Mouse (Mus musculus): Measurements from ENCODE around the gene Tuba4a. TPM values are rescaled to one million over a fixed set of nuclear protein-coding genes. Genes with fewer than 3 reads are reported as not detected.
A peak's percentile ranks its signal among the peaks of the same experiment; 100 is the strongest.

Gene Tuba4a
- total RNA-seq (2022): 1,000 to 10,000 TPM in 1 of 4 experiments, 100 to 1,000 TPM in 3; 786 to 1,317 (median 908) TPM

DNA sequence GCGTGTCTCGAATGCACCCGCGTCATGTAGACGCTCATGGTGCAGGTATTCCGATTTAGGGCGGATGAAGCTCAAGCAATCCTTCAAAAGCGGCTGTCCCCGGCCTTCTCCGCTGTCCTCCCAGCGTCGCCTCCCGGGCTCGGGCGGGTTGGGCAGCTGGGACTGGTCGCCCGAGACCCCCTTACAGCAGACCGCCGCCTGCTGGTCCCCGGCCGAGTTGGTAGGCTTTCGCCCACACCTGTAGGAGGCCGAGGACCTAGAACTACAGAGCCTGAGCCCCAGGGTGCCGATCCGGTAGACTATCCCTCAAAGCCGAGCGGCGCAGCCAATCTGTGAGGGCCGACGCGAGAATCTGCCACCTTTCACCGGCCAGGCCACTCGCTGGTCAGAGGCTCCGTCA lies at the start of gene Tuba4a:
Gene Tuba4a, minus strand, starts transcription at position 335 of the 400 bp plus-strand sequence.
- DNase-seq (ENCODE audit: low spot score): no peak

DNA sequence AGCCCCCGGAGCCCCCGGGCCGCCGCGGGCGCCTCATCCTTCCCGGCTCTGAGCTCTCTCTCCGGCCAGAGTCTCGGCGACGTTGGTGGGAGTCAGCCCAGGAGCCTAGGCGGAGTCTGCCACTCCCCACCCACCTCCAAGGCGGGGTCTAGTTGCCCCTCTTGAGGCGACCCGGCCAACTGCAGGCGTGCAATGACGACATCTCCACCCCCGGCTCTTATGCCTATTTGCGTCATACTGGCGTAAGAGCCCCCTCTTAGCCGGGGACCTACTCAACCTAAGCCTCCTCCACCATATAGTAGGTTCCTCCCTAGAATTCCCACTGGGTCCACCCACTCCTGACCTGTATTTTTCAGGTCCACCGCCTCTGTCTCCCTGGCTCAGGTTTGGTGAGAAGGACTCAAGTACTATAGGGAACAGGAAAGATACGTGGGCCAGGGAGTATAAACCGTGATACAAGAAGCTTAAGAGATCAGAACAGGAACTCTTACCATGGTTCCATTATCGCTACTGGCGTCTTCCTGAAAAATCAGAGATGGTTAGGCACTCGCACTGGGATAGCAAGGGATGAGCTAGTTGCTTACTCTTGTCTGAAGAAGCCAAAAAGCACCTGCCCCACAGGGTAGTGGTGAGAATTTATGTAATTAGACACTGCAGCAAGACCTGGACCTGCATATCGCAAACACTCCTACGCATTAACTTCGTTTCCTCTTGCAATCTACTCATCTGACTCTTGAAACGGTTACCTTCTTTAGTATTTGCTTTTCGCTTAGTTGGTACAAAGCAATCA lies 44.6 kb upstream of the Tuba4a start, which contains the start of gene Ptprn:
Gene Ptprn, minus strand, starts transcription at position 412 of the 790 bp plus-strand sequence.
- DNase-seq (ENCODE audit: low spot score): no peak

DNA sequence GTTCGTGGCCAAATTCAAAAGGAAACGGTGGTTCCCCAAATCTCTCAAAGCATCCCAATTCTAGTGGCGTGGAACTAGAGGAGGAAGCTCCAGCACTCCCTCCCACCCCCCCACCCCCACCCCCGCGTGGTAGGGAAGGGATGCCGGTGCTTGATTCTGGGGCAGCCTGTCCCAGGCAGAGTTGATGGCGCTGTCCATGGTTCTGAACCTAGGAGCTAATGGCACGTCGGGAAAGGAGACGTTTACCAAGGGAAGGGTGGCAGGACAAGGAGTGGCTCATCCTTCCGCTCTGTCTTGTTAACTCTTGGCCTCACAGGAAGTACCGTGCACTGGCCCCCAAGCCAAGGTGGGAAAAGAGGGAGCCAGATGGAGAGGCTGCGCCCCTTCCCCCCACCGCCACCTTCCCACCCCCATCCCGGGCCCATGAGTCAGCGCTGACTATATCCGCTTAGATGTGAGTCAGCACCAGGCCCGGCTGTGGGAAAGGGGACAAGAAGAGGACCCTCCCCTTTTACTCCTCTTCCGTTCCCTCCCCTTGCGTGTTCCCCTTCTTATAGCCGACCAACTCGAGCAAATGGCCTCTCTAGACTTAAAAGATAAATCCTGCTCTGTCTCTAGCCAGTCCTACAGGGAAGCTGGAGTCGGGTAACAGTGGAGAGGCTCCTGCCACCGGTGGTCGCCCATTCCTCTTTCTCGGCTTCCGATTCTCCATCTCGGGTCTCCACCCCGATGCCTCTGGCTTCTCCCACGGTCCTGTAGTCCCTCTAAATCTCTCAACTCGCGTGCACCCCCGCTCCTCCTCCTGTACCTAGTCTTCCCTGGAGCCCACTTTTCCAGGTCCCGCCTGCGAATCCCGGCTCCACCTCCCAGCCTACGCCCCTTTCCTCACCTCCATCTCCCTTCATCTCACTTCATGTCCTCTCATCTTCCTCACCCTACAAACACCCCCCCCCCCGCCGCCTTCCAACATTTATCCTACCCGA lies 43.6 kb upstream of the Tuba4a start:
- DNase-seq (ENCODE audit: low spot score): no peak

DNA sequence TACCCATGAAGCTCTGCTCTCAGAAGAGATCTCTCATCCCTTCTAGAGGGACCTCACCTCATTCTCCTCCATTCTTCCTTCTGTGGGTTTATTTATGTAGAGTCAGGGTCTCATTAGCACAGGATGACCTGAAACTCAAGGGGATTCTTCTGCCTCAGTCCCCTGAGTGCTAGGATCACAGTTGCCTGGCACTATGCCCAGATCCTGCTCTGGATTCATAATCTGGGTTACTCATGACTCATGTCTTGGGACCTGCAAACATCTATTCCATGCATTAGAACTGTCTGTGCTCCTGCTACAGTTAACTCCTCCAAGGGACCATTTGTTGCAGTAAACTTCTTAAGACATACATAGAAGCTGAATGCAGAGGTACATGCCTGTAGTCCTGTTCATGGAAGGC lies 41.6 kb upstream of the Tuba4a start:
- DNase-seq (ENCODE audit: low spot score): no peak

DNA sequence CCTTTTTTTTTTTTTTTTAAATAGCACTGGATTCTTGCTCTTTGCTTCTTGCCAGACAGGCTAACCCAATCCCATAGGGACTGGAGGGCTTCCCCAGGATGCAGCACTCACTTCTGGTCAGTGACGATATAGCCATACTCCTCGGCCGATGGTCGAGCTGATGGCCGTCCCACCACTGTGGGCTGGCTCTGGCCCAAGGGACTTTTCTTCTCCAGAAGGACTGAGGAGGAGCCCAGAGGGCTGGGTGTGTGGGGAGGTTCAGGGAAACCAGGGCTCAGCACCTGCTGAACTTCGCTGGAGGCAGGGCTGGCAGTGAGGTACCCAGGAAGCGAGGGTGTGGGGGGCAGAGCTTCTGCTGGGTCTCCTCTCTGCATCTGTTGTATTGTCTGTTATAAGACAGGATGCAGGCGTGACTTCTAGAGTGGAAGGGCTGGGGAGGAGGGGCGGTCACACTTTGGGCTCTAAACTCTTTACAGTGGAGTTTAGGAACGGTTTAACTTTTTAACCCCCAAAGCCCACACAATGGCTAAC lies 35.9 kb upstream of the Tuba4a start:
- no peak for DNase-seq (ENCODE audit: low spot score)

DNA sequence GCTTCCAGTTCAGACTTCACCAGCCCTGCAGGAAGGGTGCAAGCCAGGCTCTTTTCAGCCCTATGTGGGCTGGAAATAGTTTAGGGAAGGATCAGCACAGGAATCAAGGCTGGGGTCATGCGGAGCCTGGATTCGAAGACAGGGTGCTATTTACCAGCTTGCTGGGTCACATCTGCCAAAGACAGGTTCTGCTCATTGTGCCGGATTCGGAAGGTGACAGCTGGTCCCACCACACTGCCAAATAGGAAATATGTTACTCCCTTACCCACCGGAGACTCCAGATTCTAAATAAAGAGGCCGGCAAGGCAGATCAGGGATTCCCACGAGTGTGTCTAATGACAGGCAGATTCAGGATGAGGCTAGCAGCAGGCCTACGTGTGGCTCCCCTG lies 35.0 kb upstream of the Tuba4a start:
- DNase-seq (ENCODE audit: low spot score): no peak

DNA sequence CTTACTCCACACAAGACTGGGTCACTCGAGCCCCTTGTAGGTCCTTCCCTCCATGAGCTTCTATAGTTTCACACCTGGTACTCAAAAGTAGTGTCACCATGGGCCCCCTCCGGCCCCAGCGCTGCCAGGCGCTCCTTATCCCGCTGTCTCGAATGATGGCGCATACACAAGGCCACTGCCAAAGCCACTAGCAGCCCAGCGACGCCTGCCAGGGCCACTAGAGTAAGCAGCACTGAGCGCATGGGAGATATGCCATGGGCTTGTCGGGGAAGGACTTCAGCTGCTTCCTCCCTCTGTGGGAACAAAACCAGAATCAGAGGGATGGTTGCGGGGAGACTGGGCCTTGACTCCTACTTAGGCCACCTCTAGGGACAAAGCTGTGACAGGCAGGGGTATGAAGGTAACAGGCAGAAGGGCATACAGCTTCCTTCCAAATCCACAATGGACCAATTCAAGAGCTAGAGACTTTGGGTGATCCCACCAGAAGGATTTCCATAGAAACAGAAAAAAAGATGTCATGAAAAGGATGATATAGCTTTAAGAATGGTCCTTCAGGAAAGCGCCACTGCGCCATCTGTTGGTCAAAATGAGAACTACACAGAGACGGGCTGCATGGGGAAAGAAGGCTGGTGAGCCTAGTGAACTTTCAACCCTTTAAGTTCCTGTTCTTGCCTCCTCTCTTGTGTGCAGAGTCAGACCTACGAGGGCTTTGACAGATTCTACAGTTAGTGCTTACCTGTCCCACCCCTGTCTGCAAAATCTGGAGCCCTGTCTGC lies 34.4 kb upstream of the Tuba4a start:
- DNase-seq (ENCODE audit: low spot score): peak; percentile 77

DNA sequence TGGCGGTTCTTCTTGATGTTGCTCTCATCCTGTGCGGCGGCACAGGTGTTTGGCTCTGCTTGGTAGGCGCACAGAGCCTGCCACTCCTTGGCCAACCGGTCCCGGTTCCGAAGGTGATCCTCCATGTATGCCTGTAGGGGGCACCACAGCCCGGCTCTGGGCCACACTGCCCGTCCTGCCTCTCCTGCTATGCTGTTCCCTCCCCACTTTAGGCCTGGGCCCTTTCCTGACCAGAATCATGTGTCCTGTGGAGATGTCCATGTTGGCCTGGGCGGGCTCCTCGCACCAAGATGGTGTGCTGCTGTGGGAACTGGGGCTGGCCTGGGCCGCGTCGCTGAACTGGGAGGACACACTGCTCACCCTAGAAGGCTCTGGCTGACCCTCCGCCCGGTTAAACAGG lies 33.4 kb upstream of the Tuba4a start:
- DNase-seq (ENCODE audit: low spot score): no peak

DNA sequence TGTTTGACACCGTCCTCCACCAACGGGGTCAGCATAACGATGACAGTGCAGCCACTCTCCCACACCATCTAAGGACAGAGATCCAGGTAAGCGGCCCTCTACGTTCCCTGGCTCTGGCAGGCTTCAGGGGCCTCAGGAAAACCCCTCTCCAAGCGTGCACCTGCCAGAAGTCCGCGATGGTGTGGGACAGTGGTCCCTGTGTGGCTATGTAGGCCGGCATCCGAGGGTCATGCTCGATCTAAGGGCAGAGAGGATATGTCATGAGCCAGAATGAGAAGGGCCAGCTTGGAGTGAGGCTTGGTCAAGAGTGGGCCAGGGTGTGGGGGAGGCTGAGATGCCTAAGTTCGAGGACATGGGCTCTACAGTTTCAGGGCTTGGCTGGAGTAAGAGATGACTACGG lies 32.6 kb upstream of the Tuba4a start:
- no peak for DNase-seq (ENCODE audit: low spot score)

DNA sequence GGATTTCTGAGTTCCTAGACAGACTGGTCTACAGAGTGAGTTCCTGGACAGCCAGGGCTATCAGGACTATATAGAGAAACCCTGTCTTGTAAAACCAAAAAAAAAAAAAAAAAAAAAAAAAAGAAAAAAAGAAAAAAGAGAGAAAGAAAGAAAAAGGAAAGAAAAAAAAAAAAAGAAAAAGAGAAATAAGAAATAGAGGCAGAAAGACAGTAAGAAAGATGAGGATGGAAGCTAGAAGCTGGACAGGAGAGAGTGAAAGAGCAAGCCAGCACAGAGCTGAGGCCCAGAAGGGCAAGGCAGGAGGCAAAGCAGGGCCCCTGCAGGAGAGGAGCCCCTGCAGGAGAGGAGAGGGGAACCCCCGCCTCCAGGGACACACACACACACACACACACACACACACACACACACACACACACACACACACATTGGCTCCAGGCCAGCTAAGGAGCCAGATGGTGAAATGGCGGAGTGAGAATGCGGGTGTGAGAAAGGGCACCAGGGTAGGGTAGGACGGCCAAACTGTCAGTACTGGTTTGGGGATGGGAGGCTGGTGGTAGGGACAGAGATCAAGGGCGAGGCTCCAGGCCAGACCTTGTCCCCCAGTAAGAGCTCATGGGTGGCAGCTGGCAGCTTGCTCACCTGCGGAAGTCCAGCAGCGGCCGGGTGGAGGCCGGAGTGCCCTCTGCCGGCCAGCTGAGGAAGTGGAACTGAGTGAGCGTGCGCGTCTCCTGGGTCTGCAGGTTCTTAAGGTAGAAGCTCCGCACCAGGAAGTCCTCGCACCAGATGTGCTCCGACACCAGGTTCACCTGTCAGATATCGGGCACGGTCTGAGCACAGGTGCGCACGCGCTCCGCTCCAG lies 31.7 kb upstream of the Tuba4a start:
- DNase-seq (ENCODE audit: low spot score): peak; percentile 75

DNA sequence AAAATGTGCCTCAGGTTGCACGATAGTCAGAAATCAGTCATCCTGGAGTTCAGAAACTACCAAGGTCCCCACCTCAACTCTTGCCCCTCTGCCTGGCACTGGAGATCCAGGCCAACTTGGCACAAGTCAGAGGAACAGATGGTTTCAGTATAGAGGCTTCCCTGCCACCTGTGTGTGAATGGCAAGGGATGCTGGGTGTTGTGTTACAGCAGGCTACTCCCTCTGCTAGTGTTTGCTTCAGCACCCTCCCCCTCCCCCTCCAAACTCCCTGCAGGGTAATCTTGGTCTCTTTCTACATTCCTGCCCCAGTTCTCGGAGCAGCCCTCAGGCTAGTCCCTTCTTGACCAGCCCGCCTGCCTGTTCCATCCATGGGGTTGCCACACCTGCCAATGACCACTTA lies 30.8 kb upstream of the Tuba4a start:
- DNase-seq (ENCODE audit: low spot score): no peak

DNA sequence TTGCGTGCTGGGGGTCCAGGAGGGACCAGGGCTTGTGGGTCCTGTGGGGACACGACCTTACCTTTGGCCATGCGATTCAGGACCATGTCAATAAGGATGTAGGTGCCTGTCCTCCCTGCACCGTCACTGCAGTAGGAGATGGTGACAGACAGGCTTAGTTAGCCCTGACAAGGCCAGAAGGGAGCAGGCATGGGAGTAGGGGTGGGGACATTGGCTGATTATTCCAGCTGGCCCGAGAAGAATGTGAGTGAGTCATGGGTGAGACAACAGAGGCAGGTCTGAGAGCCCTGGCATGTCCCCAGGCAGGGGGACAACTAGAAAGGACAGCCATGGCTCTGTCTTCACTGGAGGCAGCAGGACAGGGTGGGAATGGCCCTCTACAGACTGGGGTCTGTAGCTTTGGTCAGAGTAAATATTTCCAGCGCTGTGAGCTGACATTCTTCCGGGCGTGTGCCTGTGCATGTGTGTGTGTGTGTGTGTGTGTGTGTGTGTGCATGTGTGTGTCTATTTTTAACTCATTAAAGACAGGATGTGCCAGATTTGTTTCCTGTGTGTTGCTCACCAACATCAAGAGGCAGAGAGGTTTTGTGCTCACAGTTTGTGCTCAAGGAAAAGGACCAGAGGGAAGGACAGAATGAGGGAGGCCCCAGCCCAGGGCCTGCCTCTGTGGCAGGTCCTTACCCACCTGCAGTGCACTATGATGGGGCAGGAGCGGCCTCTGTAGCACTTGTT lies 28.5 kb upstream of the Tuba4a start:
- DNase-seq (ENCODE audit: low spot score): peak; percentile 68

DNA sequence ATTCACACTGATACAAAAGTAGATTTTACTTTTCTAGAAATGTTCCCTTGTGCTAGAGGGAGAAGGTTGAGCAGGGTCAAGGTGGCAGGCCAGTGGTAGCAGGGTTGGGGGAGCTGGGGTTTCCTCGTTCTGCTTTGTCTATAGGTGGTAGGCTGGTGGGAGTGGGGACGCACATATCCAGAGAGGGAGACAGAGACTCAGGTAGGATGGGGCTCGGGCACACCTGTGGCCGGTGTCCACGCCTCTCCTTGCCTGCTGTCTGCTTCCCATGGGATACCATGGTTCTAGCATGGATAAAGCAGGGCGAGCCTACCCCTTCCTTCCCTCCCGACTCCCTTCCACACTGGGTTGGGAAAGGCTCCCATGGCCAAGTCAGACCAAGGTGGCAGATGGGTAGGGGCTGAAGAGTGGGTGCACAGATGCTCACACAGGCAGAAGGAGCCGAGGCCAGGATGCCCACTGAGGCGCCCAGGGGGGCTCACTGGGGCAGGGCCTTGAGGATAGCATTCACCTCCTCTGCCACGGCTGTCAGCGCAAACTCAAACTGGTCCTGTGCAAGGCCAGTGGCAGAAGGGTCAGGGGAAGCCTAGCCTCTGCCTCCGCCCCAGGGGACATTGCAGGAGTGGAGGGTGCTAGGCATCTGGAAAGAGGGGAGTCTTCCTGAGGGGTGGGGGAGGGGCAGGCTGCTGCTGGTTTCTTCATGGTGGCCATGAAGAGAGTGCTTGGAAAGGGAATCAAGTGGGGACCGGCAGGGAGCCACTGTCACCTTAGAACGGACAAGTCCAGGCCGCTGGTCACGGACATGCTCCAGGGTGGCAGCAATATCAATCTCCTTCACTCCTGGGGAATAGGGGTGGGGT lies 27.6 kb upstream of the Tuba4a start:
- no peak for DNase-seq (ENCODE audit: low spot score)

DNA sequence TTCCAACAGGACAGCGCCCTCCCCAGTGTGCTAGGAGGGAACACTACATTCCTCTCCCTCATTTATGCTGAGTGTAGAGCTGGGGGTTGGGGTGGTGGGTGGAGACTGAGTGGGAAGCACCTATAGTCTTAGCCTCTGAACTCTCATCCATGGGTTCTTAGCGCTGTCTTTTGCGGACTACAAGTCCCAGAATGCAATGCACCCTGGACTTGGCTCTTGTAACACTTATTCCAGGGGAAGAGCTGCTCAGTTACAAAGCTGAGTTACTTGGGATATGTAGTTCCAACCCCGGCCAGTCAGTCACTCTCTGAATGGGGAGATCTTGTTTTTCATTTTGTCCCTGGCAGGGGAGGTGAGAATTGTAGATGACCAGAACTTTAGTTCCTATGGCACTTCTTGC lies 25.2 kb upstream of the Tuba4a start:
- DNase-seq (ENCODE audit: low spot score): no peak

DNA sequence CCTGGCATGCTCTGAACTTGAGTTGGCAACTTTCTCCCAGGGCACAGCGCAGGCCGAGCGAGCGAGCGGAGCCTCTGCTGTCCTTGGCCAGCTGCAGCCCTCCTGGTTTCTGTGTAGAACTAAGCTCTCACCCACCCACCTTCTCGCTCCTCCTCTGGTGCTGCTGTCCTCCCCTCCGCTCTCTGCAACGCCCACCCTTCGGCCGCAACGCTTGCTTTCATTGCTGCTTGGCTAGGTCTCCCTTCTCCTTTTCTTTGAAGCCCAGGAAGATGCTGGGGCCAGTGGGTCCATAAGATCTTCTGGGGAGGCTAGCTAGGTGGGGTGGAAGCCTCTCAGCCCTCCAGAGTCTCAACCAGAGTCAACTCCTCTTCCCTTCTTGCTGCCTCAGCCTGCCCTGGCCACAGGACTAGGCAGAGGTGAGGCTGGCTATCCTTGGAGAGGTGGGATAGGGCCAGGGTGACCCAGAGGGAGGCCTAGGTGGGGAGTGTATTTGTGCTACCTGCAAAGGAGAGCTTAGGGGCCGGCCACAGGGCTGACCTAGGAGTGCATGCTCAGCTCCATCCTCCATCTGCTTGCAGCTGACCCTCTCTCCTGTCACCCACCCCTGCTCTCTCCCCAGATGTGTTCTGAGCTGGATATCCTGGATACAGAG lies 24.6 kb upstream of the Tuba4a start:
- no peak for DNase-seq (ENCODE audit: low spot score)

DNA sequence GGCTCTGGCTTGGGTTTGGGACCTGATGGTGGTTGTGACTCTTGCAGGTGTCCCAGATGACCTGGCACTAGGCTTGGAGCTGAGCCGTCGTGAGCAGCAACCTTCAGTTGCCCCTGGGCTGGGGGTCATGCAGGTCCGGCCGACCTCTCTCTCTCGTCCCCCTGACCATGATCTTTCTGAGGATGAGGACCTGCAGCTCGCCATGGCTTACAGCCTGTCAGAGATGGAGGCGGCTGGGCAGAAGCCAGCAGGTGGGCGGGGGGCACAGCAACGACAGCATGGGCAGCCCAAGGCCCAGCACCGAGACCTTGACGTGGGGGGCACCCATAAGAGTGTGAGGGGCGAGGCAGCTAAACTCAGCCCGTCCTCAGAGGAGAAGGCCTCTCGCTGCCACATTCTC lies 23.7 kb upstream of the Tuba4a start:
- DNase-seq (ENCODE audit: low spot score): no peak

DNA sequence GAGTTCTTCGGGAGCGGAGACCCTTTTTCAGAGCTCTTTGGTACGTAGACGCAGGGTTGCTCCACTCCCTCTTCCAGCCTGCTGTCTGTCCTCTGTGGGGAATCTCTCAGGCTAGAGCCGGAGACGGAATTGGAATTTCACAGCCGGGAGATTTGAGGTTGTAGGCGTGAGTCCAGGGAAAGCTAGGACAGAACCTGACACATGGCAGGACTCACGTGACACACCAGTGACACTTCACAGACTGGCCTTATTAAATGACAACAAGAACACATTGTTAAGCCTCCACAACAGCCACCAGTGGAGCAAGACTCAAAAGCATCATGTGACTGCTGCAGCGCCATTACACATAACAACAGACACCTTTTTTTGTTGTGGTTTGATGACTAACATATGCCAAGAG lies 19.9 kb upstream of the Tuba4a start:
- DNase-seq (ENCODE audit: low spot score): peak; percentile 68
